Mouse (Mus musculus) kidney, adult 2 months (tissue): Measurements from ENCODE around the gene Rragd.

Experiments used
- CTCF ChIP-seq: fragments of 200-500 bp; conservative IDR thresholded peaks from 2 replicates; pipeline ENCODE4 v1.5.1; 2011; ENCODE audit warnings: low read depth, mild to moderate bottlenecking, control low read depth, low read length, moderate library complexity, mixed read lengths; ENCODE audit not compliant: insufficient read depth, insufficient read length
- POLR2A ChIP-seq: fragments of 200-500 bp; IDR thresholded peaks from one replicate; pipeline ENCODE4 v1.6.1; 2011; ENCODE audit warnings: low read depth, low read length, control low read depth

DNA sequence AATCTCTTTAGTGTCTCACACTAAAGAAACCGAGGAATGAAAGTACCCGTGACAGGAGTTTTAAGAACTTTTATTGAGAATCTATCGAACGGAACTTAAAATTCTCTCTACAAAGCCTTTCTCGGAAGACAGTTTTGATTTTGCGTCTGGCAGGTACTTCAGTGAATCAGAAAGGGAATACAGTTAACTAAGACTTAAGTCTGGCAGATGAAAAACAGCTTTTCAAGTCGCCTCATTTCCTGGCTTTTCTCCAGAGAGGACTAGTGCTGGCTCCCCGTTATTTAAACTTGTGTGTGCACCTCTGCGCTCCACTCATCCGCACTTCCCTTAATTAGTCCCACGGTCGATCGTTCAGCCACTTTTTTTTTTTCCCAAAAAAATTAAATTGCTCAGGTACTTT, 1.4 kb downstream of the Rragd start:
- TF ChIP-seq CTCF = no peak
- no peak for TF ChIP-seq POLR2A
